ENCODE assay signal across 10 mouse cellular contexts in genomic region chr1:119502729-119503128, GRCm38 (mm10). TPM values are rescaled to one million over a fixed set of nuclear protein-coding genes. Genes with fewer than 3 reads are reported as not detected.
DNase-seq lines count a peak whose midpoint lies in the region; ATAC-seq lines count a peak whose summit lies in the region.
"Had no signal": no experiment of that assay in that cellular context is flagged by ENCODE, and none has a peak within 500 bp of the region (broad histone marks: within the 10 kb centered on the region; RNA-seq: fewer than 3 reads in every experiment).

No protein-coding gene starts in this region.

- H3K27ac ChIP-seq in heart, embryonic 14.5 days (replicated peaks in 1 of 2; ENCODE audit: control insufficient read depth in 1 of 2, insufficient read depth in 1 of 2, low read depth in 2 of 2, low read length in 2 of 2), result peak overlapping the region in 1 of 2 experiments; percentile 88; a peak in 2 of 4 replicates
- H3K27ac ChIP-seq in hindbrain, embryonic 16.5 days (ENCODE audit: low read depth, low read length), result no peak overlapping the region
- H3K27ac ChIP-seq in midbrain, embryonic 16.5 days (ENCODE audit: low read length), result no peak overlapping the region

- no peak for ATAC-seq in heart, embryonic 14.5 days (ENCODE audit: insufficient number of reproducible peaks, insufficient read depth, low FRiP score, low read depth)
- no peak for ATAC-seq in hindbrain, embryonic 16.5 days
- no peak for ATAC-seq in midbrain, embryonic 16.5 days
- no peak for ATAC-seq in frontal cortex, adult (ENCODE audit: low TSS enrichment)

- H3K9me3 ChIP-seq in heart, embryonic 14.5 days (ENCODE audit: control insufficient read depth, low read length), result no peaks in the 10 kb centered on the region
- H3K9me3 ChIP-seq in hindbrain, embryonic 16.5 days (ENCODE audit: control insufficient read depth, low read length), result no peaks in the 10 kb centered on the region
- no peaks in the 10 kb centered on the region for H3K9me3 ChIP-seq in midbrain, embryonic 16.5 days (replicated peaks; ENCODE audit: control insufficient read depth, low read length, poor library complexity, severe bottlenecking)

- H3K36me3 ChIP-seq in heart, embryonic 14.5 days (ENCODE audit: control insufficient read depth, insufficient read depth, low read length), result peaks cover 18% of the 10 kb centered on the region; the same call in 1 of the 2 replicates
- 0 out of 2 replicates have a peak, but pooled peaks cover 2% of the 10 kb centered on the region for H3K36me3 ChIP-seq in hindbrain, embryonic 16.5 days (ENCODE audit: control insufficient read depth, insufficient read depth, low read length)
- no peaks in the 10 kb centered on the region for H3K36me3 ChIP-seq in midbrain, embryonic 16.5 days (ENCODE audit: control insufficient read depth, insufficient read depth, low read length)

- H3K4me3 ChIP-seq in heart, embryonic 14.5 days (ENCODE audit: control insufficient read depth in 1 of 2, insufficient read depth in 1 of 2, low read depth in 1 of 2, low read length in 2 of 2), result peak overlapping the region; percentile 70 to 81
- H3K4me3 ChIP-seq in hindbrain, embryonic 16.5 days (ENCODE audit: low read length), result peak overlapping the region; percentile 66; the same call in 1 of the 2 replicates
- H3K4me3 ChIP-seq in midbrain, embryonic 16.5 days (ENCODE audit: low read depth, low read length), result no peak overlapping the region

- DNase-seq in heart, adult 18-20 months, result no peak
- peak; percentile 38 for DNase-seq in NIH3T3 (ENCODE audit: low read depth)
- DNase-seq in adrenal gland, postnatal 4 days (ENCODE audit: low spot score in 2 of 2), result no peak
- no peak for DNase-seq in frontal cortex, adult 2 months (ENCODE audit: extremely low spot score in 1 of 2, low spot score in 1 of 2)
- DNase-seq: cerebellum, adult 9-11 months; right cerebral cortex, postnatal 25 days had no signal

- H3K27me3 ChIP-seq in heart, embryonic 14.5 days (ENCODE audit: control insufficient read depth, insufficient read depth, low read length), result no peaks in the 10 kb centered on the region
- no peaks in the 10 kb centered on the region for H3K27me3 ChIP-seq in hindbrain, embryonic 16.5 days (replicated peaks; ENCODE audit: control insufficient read depth, insufficient read depth, low read length)
- H3K27me3 ChIP-seq in midbrain, embryonic 16.5 days (ENCODE audit: control insufficient read depth, insufficient read depth, low read depth, low read length), result no peaks in the 10 kb centered on the region

- H3K9ac ChIP-seq in heart, embryonic 14.5 days (ENCODE audit: low read length), result peak overlapping the region; percentile 89
- H3K9ac ChIP-seq in hindbrain, embryonic 16.5 days (ENCODE audit: low read depth, low read length), result no peak overlapping the region
- H3K9ac ChIP-seq in midbrain, embryonic 16.5 days (ENCODE audit: low read depth, low read length), result no peak overlapping the region

- H3K4me2 ChIP-seq in heart, embryonic 14.5 days (ENCODE audit: low read length), result peak overlapping the region; percentile 67
- H3K4me2 ChIP-seq in hindbrain, embryonic 16.5 days (ENCODE audit: low read length), result peak overlapping the region; percentile 74
- H3K4me2 ChIP-seq in midbrain, embryonic 16.5 days (ENCODE audit: low read length), result peak overlapping the region; percentile 60

- 86% methylated on average over 11 of the region's 11 CpGs for WGBS in heart, embryonic 14.5 days
- WGBS in hindbrain, embryonic 16.5 days, result 88% methylated on average over 11 of the region's 11 CpGs
- 89% methylated on average over 11 of the region's 11 CpGs for WGBS in midbrain, embryonic 16.5 days

- peaks cover 27 to 48% of the 10 kb centered on the region in 2 experiments for H3K4me1 ChIP-seq in heart, embryonic 14.5 days (ENCODE audit: control insufficient read depth in 2 of 2, insufficient read depth in 2 of 2, low read length in 2 of 2)
- H3K4me1 ChIP-seq in hindbrain, embryonic 16.5 days (ENCODE audit: control insufficient read depth, insufficient read depth, low read depth, low read length), result peaks cover 14% of the 10 kb centered on the region
- peaks cover 13% of the 10 kb centered on the region for H3K4me1 ChIP-seq in midbrain, embryonic 16.5 days (ENCODE audit: control insufficient read depth, insufficient read depth, low read length)

RNA-seq across cellular contexts. Expression of gene Ralb, which starts 1.9 kb away (rescaled TPM):
- polyA plus RNA-seq in heart, embryonic 14.5 days (2014; fragmentation: Nextera tagmentation; extraction: Ambion mirVana), result 116 and 127 TPM in 2 replicates
- total RNA-seq in heart, adult 18-20 months (2021), result 10 to 100 TPM; 25.0 to 27.9 TPM
- 72.4 and 73.1 TPM in 2 replicates for polyA plus RNA-seq in hindbrain, embryonic 16.5 days (2015; fragmentation: Nextera tagmentation; extraction: Ambion mirVana)
- 60.8 and 60.9 TPM in 2 replicates for polyA plus RNA-seq in midbrain, embryonic 16.5 days (2015; fragmentation: Nextera tagmentation; extraction: Ambion mirVana)
- 10 to 100 TPM; 69.3 to 76.0 TPM for total RNA-seq in adrenal gland, postnatal 4 days (2021)
- polyA plus RNA-seq in frontal cortex, adult 2 months (2012; rRNA removed), result 27.7 and 29.6 TPM in 2 replicates

RNA-seq across cellular contexts. Expression of gene Tmem185b, which starts 23.2 kb away (rescaled TPM):
- polyA plus RNA-seq in heart, embryonic 14.5 days (2014; fragmentation: Nextera tagmentation; extraction: Ambion mirVana), result 25.6 and 25.7 TPM in 2 replicates
- total RNA-seq in heart, adult 18-20 months (2021), result 10 to 100 TPM; 13.5 to 15.6 TPM
- 17.3 and 18.2 TPM in 2 replicates for polyA plus RNA-seq in hindbrain, embryonic 16.5 days (2015; fragmentation: Nextera tagmentation; extraction: Ambion mirVana)
- polyA plus RNA-seq in midbrain, embryonic 16.5 days (2015; fragmentation: Nextera tagmentation; extraction: Ambion mirVana), result 19.2 and 19.7 TPM in 2 replicates
- total RNA-seq in adrenal gland, postnatal 4 days (2021), result 10 to 100 TPM; 20.3 to 21.3 TPM
- polyA plus RNA-seq in frontal cortex, adult 2 months (2012; rRNA removed), result 11.7 and 12.8 TPM in 2 replicates
